Mouse (Mus musculus): Measurements from ENCODE around the gene Adap1. TPM values are rescaled to one million over a fixed set of nuclear protein-coding genes. Genes with fewer than 3 reads are reported as not detected.

Adap1 gene
- polyA plus RNA-seq, 1 experiment from 2014 or later: 3.3 TPM

- H3K9ac ChIP-seq: peak within 1 kb of the TSS; percentile 86
- H3K27ac ChIP-seq: peak within 1 kb of the TSS; percentile 89
- no peaks in the 10 kb centered on the region for H3K27me3 ChIP-seq
- H3K4me2 ChIP-seq: peak within 1 kb of the TSS; percentile 91
- H3K4me1 ChIP-seq: peaks cover 39% of the 10 kb centered on the region
- peak within 1 kb of the TSS; percentile 88 for H3K4me3 ChIP-seq (replicated peaks)
- H3K36me3 ChIP-seq (replicated peaks): peaks cover 36% of the 10 kb centered on the region
- WGBS: under 1% methylated on average over 70 of the region's 90 CpGs
- no peaks in the 10 kb centered on the region for H3K9me3 ChIP-seq
- ATAC-seq (ENCODE audit: low FRiP score): peak; percentile 96
Measured at GRCm38 (mm10) chr5:139252081-139252909, 73.1 kb downstream of the Adap1 start, which contains the start of gene Get4. Gene Get4 (plus strand): TSS chr5:139252324.

- Histone ChIP-seq H3K9me3 (no peaks in the 10 kb centered on the region), H3K9ac (peak overlapping the region; percentile 86), H3K27me3 (no peaks in the 10 kb centered on the region), H3K4me3 (replicated peaks) (peak overlapping the region; percentile 88), H3K27ac (peak overlapping the region; percentile 89), H3K4me1 (peaks cover 33% of the 10 kb centered on the region), H3K36me3 (replicated peaks) (peaks cover 42% of the 10 kb centered on the region), H3K4me2 (peak overlapping the region; percentile 91)
- WGBS: 2% methylated on average over 8 of the region's 8 CpGs
- ATAC-seq (ENCODE audit: low FRiP score): peak; percentile 71; the same call in 1 of the 2 replicates
Measured at GRCm38 (mm10) chr5:139251736-139252080, 73.7 kb downstream of the Adap1 start.

- H3K4me1 ChIP-seq: peaks cover 32% of the 10 kb centered on the region
- H3K9ac ChIP-seq: peak overlapping the region; percentile 86
- H3K27ac ChIP-seq: no peak overlapping the region
- no peaks in the 10 kb centered on the region for H3K9me3 ChIP-seq
- no peaks in the 10 kb centered on the region for H3K27me3 ChIP-seq
- peak overlapping the region; percentile 88 for H3K4me3 ChIP-seq (replicated peaks)
- peaks cover 47% of the 10 kb centered on the region for H3K36me3 ChIP-seq (replicated peaks)
- WGBS: 89% methylated on average over 7 of the region's 7 CpGs
- ATAC-seq (ENCODE audit: low FRiP score): no peak
- peak overlapping the region; percentile 91 for H3K4me2 ChIP-seq
Measured at GRCm38 (mm10) chr5:139251279-139251678, 74.1 kb downstream of the Adap1 start.

- H3K4me3 ChIP-seq (replicated peaks): no peak overlapping the region
Measured at GRCm38 (mm10) chr5:139248846-139249245, 76.6 kb downstream of the Adap1 start.

GRCm38 (mm10) chr5:139247767-139248166 lies 77.7 kb downstream of the Adap1 start:
- H3K27me3 ChIP-seq: no peaks in the 10 kb centered on the region
- peaks cover 5% of the 10 kb centered on the region for H3K4me1 ChIP-seq
- ATAC-seq (ENCODE audit: low FRiP score): no peak
- H3K9me3 ChIP-seq: no peaks in the 10 kb centered on the region
- H3K4me2 ChIP-seq: no peak overlapping the region
- no peak overlapping the region for H3K9ac ChIP-seq
- H3K27ac ChIP-seq: no peak overlapping the region
- H3K36me3 ChIP-seq (replicated peaks): peaks cover 77% of the 10 kb centered on the region
- 91% methylated on average over 3 of the region's 3 CpGs for WGBS
- no peak overlapping the region for H3K4me3 ChIP-seq (replicated peaks)

More at GRCm38 (mm10) chr5:139248846-139249245, 76.6 kb downstream of the Adap1 start:
- no peak for ATAC-seq (ENCODE audit: low FRiP score)
- WGBS: 84% methylated on average over 3 of the region's 3 CpGs
- no peak overlapping the region for H3K4me2 ChIP-seq
- peaks cover 66% of the 10 kb centered on the region for H3K36me3 ChIP-seq (replicated peaks)
- no peaks in the 10 kb centered on the region for H3K27me3 ChIP-seq
- peaks cover 14% of the 10 kb centered on the region for H3K4me1 ChIP-seq
- H3K9me3 ChIP-seq: no peaks in the 10 kb centered on the region
- no peak overlapping the region for H3K27ac ChIP-seq
- H3K9ac ChIP-seq: no peak overlapping the region

- 82% methylated on average over 1 of the region's 1 CpGs for WGBS
- H3K36me3 ChIP-seq (replicated peaks): peaks cover 98% of the 10 kb centered on the region
- H3K4me2 ChIP-seq: no peak overlapping the region
- H3K4me3 ChIP-seq (replicated peaks): no peak overlapping the region
- no peak for ATAC-seq (ENCODE audit: low FRiP score)
- H3K9me3 ChIP-seq: no peaks in the 10 kb centered on the region
- H3K9ac ChIP-seq: no peak overlapping the region
- H3K27me3 ChIP-seq: no peaks in the 10 kb centered on the region
- H3K4me1 ChIP-seq: no peaks in the 10 kb centered on the region
- no peak overlapping the region for H3K27ac ChIP-seq
Measured at GRCm38 (mm10) chr5:139243384-139243783, 82.0 kb downstream of the Adap1 start.

GRCm38 (mm10) chr5:139241022-139241761 lies 84.2 kb downstream of the Adap1 start:
- H3K27ac ChIP-seq: no peak overlapping the region
- H3K9ac ChIP-seq: no peak overlapping the region
- H3K27me3 ChIP-seq: no peaks in the 10 kb centered on the region
- no peak overlapping the region for H3K4me2 ChIP-seq
- no peak for ATAC-seq (ENCODE audit: low FRiP score)
- H3K4me1 ChIP-seq: no peaks in the 10 kb centered on the region
- H3K4me3 ChIP-seq (replicated peaks): no peak overlapping the region
- H3K9me3 ChIP-seq: no peaks in the 10 kb centered on the region
- 92% methylated on average over 15 of the region's 15 CpGs for WGBS
- H3K36me3 ChIP-seq (replicated peaks): peaks cover 98% of the 10 kb centered on the region

- Histone ChIP-seq H3K4me1 (no peaks in the 10 kb centered on the region), H3K27ac (no peak overlapping the region), H3K9ac (no peak overlapping the region), H3K4me3 (replicated peaks) (no peak overlapping the region), H3K36me3 (replicated peaks) (peaks cover 93% of the 10 kb centered on the region), H3K9me3 (no peaks in the 10 kb centered on the region), H3K27me3 (no peaks in the 10 kb centered on the region), H3K4me2 (no peak overlapping the region)
- 89% methylated on average over 4 of the region's 4 CpGs for WGBS
- ATAC-seq (ENCODE audit: low FRiP score): no peak
Measured at GRCm38 (mm10) chr5:139237436-139237835, 88.0 kb downstream of the Adap1 start.

- Histone ChIP-seq H3K27ac (no peak overlapping the region), H3K9me3 (no peaks in the 10 kb centered on the region), H3K9ac (no peak overlapping the region), H3K27me3 (no peaks in the 10 kb centered on the region), H3K36me3 (replicated peaks) (peaks cover 94% of the 10 kb centered on the region), H3K4me3 (replicated peaks) (no peak overlapping the region), H3K4me2 (no peak overlapping the region), H3K4me1 (no peaks in the 10 kb centered on the region)
- 91% methylated on average over 4 of the region's 4 CpGs for WGBS
- no peak for ATAC-seq (ENCODE audit: low FRiP score)
Measured at GRCm38 (mm10) chr5:139234423-139234822, 91.0 kb downstream of the Adap1 start.

- peaks cover 93% of the 10 kb centered on the region for H3K36me3 ChIP-seq (replicated peaks)
- H3K9ac ChIP-seq: no peak overlapping the region
- no peaks in the 10 kb centered on the region for H3K9me3 ChIP-seq
- no peak for ATAC-seq (ENCODE audit: low FRiP score)
- no peaks in the 10 kb centered on the region for H3K27me3 ChIP-seq
- no peak overlapping the region for H3K27ac ChIP-seq
- 72% methylated on average over 3 of the region's 3 CpGs for WGBS
- no peak overlapping the region for H3K4me3 ChIP-seq (replicated peaks)
- no peak overlapping the region for H3K4me2 ChIP-seq
- no peaks in the 10 kb centered on the region for H3K4me1 ChIP-seq
Measured at GRCm38 (mm10) chr5:139232083-139232482, 93.3 kb downstream of the Adap1 start.

GRCm38 (mm10) chr5:139229716-139230115 lies 95.7 kb downstream of the Adap1 start:
- 96% methylated on average over 3 of the region's 3 CpGs for WGBS
- H3K27me3 ChIP-seq: no peaks in the 10 kb centered on the region
- no peak overlapping the region for H3K4me2 ChIP-seq
- no peaks in the 10 kb centered on the region for H3K9me3 ChIP-seq
- H3K9ac ChIP-seq: no peak overlapping the region
- H3K36me3 ChIP-seq (replicated peaks): peaks cover 95% of the 10 kb centered on the region
- no peak overlapping the region for H3K4me3 ChIP-seq (replicated peaks)
- H3K27ac ChIP-seq: no peak overlapping the region
- ATAC-seq (ENCODE audit: low FRiP score): no peak
- no peaks in the 10 kb centered on the region for H3K4me1 ChIP-seq

GRCm38 (mm10) chr5:139228318-139228717 lies 97.1 kb downstream of the Adap1 start:
- WGBS: 96% methylated on average over 3 of the region's 3 CpGs

More at GRCm38 (mm10) chr5:139228318-139228717, 97.1 kb downstream of the Adap1 start:
- Histone ChIP-seq H3K36me3 (replicated peaks) (peaks cover 95% of the 10 kb centered on the region), H3K9ac (no peak overlapping the region), H3K27me3 (no peaks in the 10 kb centered on the region), H3K4me2 (no peak overlapping the region), H3K9me3 (no peaks in the 10 kb centered on the region), H3K4me1 (no peaks in the 10 kb centered on the region), H3K27ac (no peak overlapping the region), H3K4me3 (replicated peaks) (no peak overlapping the region)
- no peak for ATAC-seq (ENCODE audit: low FRiP score)
